Mouse (Mus musculus): ENCODE data around the gene Ephb4. TPM values are rescaled to one million over a fixed set of nuclear protein-coding genes. Genes with fewer than 3 reads are reported as not detected.

Gene Ephb4
- 21.0 and 21.3 TPM in 2 replicates for polyA plus RNA-seq (2014; fragmentation: Nextera tagmentation; extraction: Ambion mirVana)

GRCm38 (mm10) chr5:137349384-137350204, at the start of gene Ephb4:
Gene Ephb4, plus strand, starts transcription at chr5:137350109.
- ATAC-seq (ENCODE audit: low FRiP score), result peak; percentile 93
- peaks cover 6% of the 10 kb centered on the region; the same call in 1 of the 2 replicates for H3K4me1 ChIP-seq (replicated peaks; ENCODE audit: control insufficient read depth, insufficient read depth, low read length)

GRCm38 (mm10) chr5:137301253-137301652, 48.7 kb upstream of the Ephb4 start:
- H3K9me3 ChIP-seq (ENCODE audit: control insufficient read depth, low read length), result no peaks in the 10 kb centered on the region
- ATAC-seq (ENCODE audit: low FRiP score) (no peak), DNase-seq (ENCODE audit: low spot score) (no peak)
- H3K27ac ChIP-seq (ENCODE audit: low read depth, low read length), result no peak overlapping the region
- no peak overlapping the region for H3K4me2 ChIP-seq (replicated peaks; ENCODE audit: low read depth, low read length)
- H3K4me3 ChIP-seq (ENCODE audit: low read depth, low read length), result no peak overlapping the region
- H3K27me3 ChIP-seq (ENCODE audit: control insufficient read depth, insufficient read depth, low read length), result no peaks in the 10 kb centered on the region
- no peak overlapping the region for H3K9ac ChIP-seq (ENCODE audit: low read depth, low read length)
- peaks cover 8% of the 10 kb centered on the region; the same call in 1 of the 2 replicates for H3K4me1 ChIP-seq (replicated peaks; ENCODE audit: control insufficient read depth, insufficient read depth, low read length)
- WGBS, result 76% methylated on average over 21 of the region's 21 CpGs
- peaks cover 27% of the 10 kb centered on the region; the same call in 1 of the 2 replicates for H3K36me3 ChIP-seq (ENCODE audit: control insufficient read depth, insufficient read depth, low read length)

More at GRCm38 (mm10) chr5:137349384-137350204, at the start of gene Ephb4:
- no peaks in the 10 kb centered on the region for H3K36me3 ChIP-seq (ENCODE audit: control insufficient read depth, insufficient read depth, low read length)
- H3K4me2 ChIP-seq (replicated peaks; ENCODE audit: low read depth, low read length), result peak within 1 kb of the TSS; percentile 85
- peak; percentile 89 for DNase-seq (ENCODE audit: low spot score)
- no peaks in the 10 kb centered on the region for H3K9me3 ChIP-seq (ENCODE audit: control insufficient read depth, low read length)
- peak within 1 kb of the TSS; percentile 92 for H3K9ac ChIP-seq (ENCODE audit: low read depth, low read length)
- no peaks in the 10 kb centered on the region for H3K27me3 ChIP-seq (ENCODE audit: control insufficient read depth, insufficient read depth, low read length)
- WGBS, result 2% methylated on average over 32 of the region's 32 CpGs
- peak within 1 kb of the TSS; percentile 79 for H3K27ac ChIP-seq (ENCODE audit: low read depth, low read length)
- peak within 1 kb of the TSS; percentile 87 for H3K4me3 ChIP-seq (ENCODE audit: low read depth, low read length)

GRCm38 (mm10) chr5:137303609-137304008, 46.3 kb upstream of the Ephb4 start:
- Histone ChIP-seq H3K9ac (ENCODE audit: low read depth, low read length) (no peak overlapping the region), H3K4me1 (replicated peaks; ENCODE audit: control insufficient read depth, insufficient read depth, low read length) (peaks cover 8% of the 10 kb centered on the region; the same call in 1 of the 2 replicates), H3K9me3 (ENCODE audit: control insufficient read depth, low read length) (no peaks in the 10 kb centered on the region), H3K27me3 (ENCODE audit: control insufficient read depth, insufficient read depth, low read length) (no peaks in the 10 kb centered on the region), H3K27ac (ENCODE audit: low read depth, low read length) (no peak overlapping the region), H3K4me3 (ENCODE audit: low read depth, low read length) (no peak overlapping the region), H3K36me3 (ENCODE audit: control insufficient read depth, insufficient read depth, low read length) (peaks cover 27% of the 10 kb centered on the region; the same call in 1 of the 2 replicates), H3K4me2 (replicated peaks; ENCODE audit: low read depth, low read length) (no peak overlapping the region)
- 92% methylated on average over 4 of the region's 4 CpGs for WGBS
- ATAC-seq (ENCODE audit: low FRiP score), result no peak
- DNase-seq (ENCODE audit: low spot score), result no peak

- WGBS, result 87% methylated on average over 3 of the region's 3 CpGs
- Histone ChIP-seq H3K4me3 (ENCODE audit: low read depth, low read length) (no peak overlapping the region), H3K4me1 (replicated peaks; ENCODE audit: control insufficient read depth, insufficient read depth, low read length) (peaks cover 8% of the 10 kb centered on the region; the same call in 1 of the 2 replicates), H3K36me3 (ENCODE audit: control insufficient read depth, insufficient read depth, low read length) (peaks cover 25% of the 10 kb centered on the region; the same call in 1 of the 2 replicates), H3K9ac (ENCODE audit: low read depth, low read length) (no peak overlapping the region), H3K4me2 (replicated peaks; ENCODE audit: low read depth, low read length) (no peak overlapping the region), H3K27me3 (ENCODE audit: control insufficient read depth, insufficient read depth, low read length) (no peaks in the 10 kb centered on the region), H3K9me3 (ENCODE audit: control insufficient read depth, low read length) (no peaks in the 10 kb centered on the region), H3K27ac (ENCODE audit: low read depth, low read length) (no peak overlapping the region)
- DNase-seq (ENCODE audit: low spot score), result no peak
- no peak for ATAC-seq (ENCODE audit: low FRiP score)
Observed at GRCm38 (mm10) chr5:137304165-137304564, 45.7 kb upstream of the Ephb4 start.

GRCm38 (mm10) chr5:137304816-137305215, 45.1 kb upstream of the Ephb4 start:
- peaks cover 25% of the 10 kb centered on the region; the same call in 1 of the 2 replicates for H3K36me3 ChIP-seq (ENCODE audit: control insufficient read depth, insufficient read depth, low read length)
- no peak overlapping the region for H3K27ac ChIP-seq (ENCODE audit: low read depth, low read length)
- peaks cover 8% of the 10 kb centered on the region; the same call in 1 of the 2 replicates for H3K4me1 ChIP-seq (replicated peaks; ENCODE audit: control insufficient read depth, insufficient read depth, low read length)
- WGBS, result 49% methylated on average over 4 of the region's 4 CpGs
- no peak for DNase-seq (ENCODE audit: low spot score)
- H3K4me2 ChIP-seq (replicated peaks; ENCODE audit: low read depth, low read length), result peak overlapping the region; percentile 57
- H3K4me3 ChIP-seq (ENCODE audit: low read depth, low read length), result peak overlapping the region; percentile 14; the same call in 1 of the 2 replicates
- ATAC-seq (ENCODE audit: low FRiP score), result no peak
- no peaks in the 10 kb centered on the region for H3K27me3 ChIP-seq (ENCODE audit: control insufficient read depth, insufficient read depth, low read length)
- no peak overlapping the region for H3K9ac ChIP-seq (ENCODE audit: low read depth, low read length)
- no peaks in the 10 kb centered on the region for H3K9me3 ChIP-seq (ENCODE audit: control insufficient read depth, low read length)

GRCm38 (mm10) chr5:137305822-137306221, 44.1 kb upstream of the Ephb4 start:
- no peaks in the 10 kb centered on the region for H3K9me3 ChIP-seq (ENCODE audit: control insufficient read depth, low read length)
- DNase-seq (ENCODE audit: low spot score) (no peak), ATAC-seq (ENCODE audit: low FRiP score) (no peak)
- no peak overlapping the region for H3K27ac ChIP-seq (ENCODE audit: low read depth, low read length)
- H3K4me1 ChIP-seq (replicated peaks; ENCODE audit: control insufficient read depth, insufficient read depth, low read length), result peaks cover 8% of the 10 kb centered on the region; the same call in 1 of the 2 replicates
- H3K4me3 ChIP-seq (ENCODE audit: low read depth, low read length), result peak overlapping the region; percentile 94
- peaks cover 17% of the 10 kb centered on the region; the same call in 1 of the 2 replicates for H3K36me3 ChIP-seq (ENCODE audit: control insufficient read depth, insufficient read depth, low read length)
- H3K4me2 ChIP-seq (replicated peaks; ENCODE audit: low read depth, low read length), result peak overlapping the region; percentile 57
- no peak overlapping the region for H3K9ac ChIP-seq (ENCODE audit: low read depth, low read length)
- H3K27me3 ChIP-seq (ENCODE audit: control insufficient read depth, insufficient read depth, low read length), result no peaks in the 10 kb centered on the region
- WGBS, result 66% methylated on average over 3 of the region's 3 CpGs

- DNase-seq (ENCODE audit: low spot score), result no peak
- Histone ChIP-seq H3K4me2 (replicated peaks; ENCODE audit: low read depth, low read length) (peak overlapping the region; percentile 57), H3K9ac (ENCODE audit: low read depth, low read length) (peak overlapping the region; percentile 98), H3K27ac (ENCODE audit: low read depth, low read length) (peak overlapping the region; percentile 98), H3K4me3 (ENCODE audit: low read depth, low read length) (peak overlapping the region; percentile 94), H3K36me3 (ENCODE audit: control insufficient read depth, insufficient read depth, low read length) (peaks cover 10% of the 10 kb centered on the region; the same call in 1 of the 2 replicates), H3K4me1 (replicated peaks; ENCODE audit: control insufficient read depth, insufficient read depth, low read length) (peaks cover 8% of the 10 kb centered on the region; the same call in 1 of the 2 replicates), H3K9me3 (ENCODE audit: control insufficient read depth, low read length) (no peaks in the 10 kb centered on the region), H3K27me3 (ENCODE audit: control insufficient read depth, insufficient read depth, low read length) (no peaks in the 10 kb centered on the region)
- ATAC-seq (ENCODE audit: low FRiP score), result no peak
- 19% methylated on average over 12 of the region's 12 CpGs for WGBS
Observed at GRCm38 (mm10) chr5:137306439-137307005, 43.4 kb upstream of the Ephb4 start.

GRCm38 (mm10) chr5:137307071-137307912, 42.6 kb upstream of the Ephb4 start, which contains the start of gene Srrt:
Gene Srrt, minus strand, starts transcription at chr5:137307674.
- H3K27me3 ChIP-seq (ENCODE audit: control insufficient read depth, insufficient read depth, low read length), result no peaks in the 10 kb centered on the region
- ATAC-seq (ENCODE audit: low FRiP score), result peak; percentile 89
- peak within 1 kb of the TSS; percentile 94 for H3K4me3 ChIP-seq (ENCODE audit: low read depth, low read length)
- peak within 1 kb of the TSS; percentile 98 for H3K9ac ChIP-seq (ENCODE audit: low read depth, low read length)
- H3K27ac ChIP-seq (ENCODE audit: low read depth, low read length), result peak within 1 kb of the TSS; percentile 98
- peaks cover 3% of the 10 kb centered on the region; the same call in 1 of the 2 replicates for H3K36me3 ChIP-seq (ENCODE audit: control insufficient read depth, insufficient read depth, low read length)
- peak; percentile 90 for DNase-seq (ENCODE audit: low spot score)
- H3K9me3 ChIP-seq (ENCODE audit: control insufficient read depth, low read length), result no peaks in the 10 kb centered on the region
- H3K4me2 ChIP-seq (replicated peaks; ENCODE audit: low read depth, low read length), result peak within 1 kb of the TSS; percentile 63
- WGBS, result under 1% methylated on average over 55 of the region's 72 CpGs
- H3K4me1 ChIP-seq (replicated peaks; ENCODE audit: control insufficient read depth, insufficient read depth, low read length), result peaks cover 8% of the 10 kb centered on the region; the same call in 1 of the 2 replicates

All from hindbrain, embryonic 11.5 days (tissue).